Mouse (Mus musculus) intestine, postnatal 0 days (tissue): ENCODE measurements around the gene Gm9918. TPM values are rescaled to one million over a fixed set of nuclear protein-coding genes. Genes with fewer than 3 reads are reported as not detected.

ENCODE experiments used
- ATAC-seq: fragments of 200-750 bp; cut with Nextera tagmentation; 2 replicates; pipeline ENCODE4 v1.8.0; 2017; ENCODE audit warnings: mild to moderate bottlenecking, moderate TSS enrichment, moderate library complexity
- H3K27ac ChIP-seq: fragments of 300-500 bp; sonication (generic); 2 replicates; pipeline ENCODE4 v1.5.1; 2014; ENCODE audit warnings: mild to moderate bottlenecking, low read depth, low read length, moderate library complexity
- H3K27me3 ChIP-seq: fragments of 300-500 bp; sonication (generic); replicated peaks from 2 replicates; pipeline ENCODE4 v1.6.1; 2014; ENCODE audit warnings: low read length, mixed read lengths; ENCODE audit not compliant: control insufficient read depth, insufficient read depth
- H3K36me3 ChIP-seq: fragments of 300-500 bp; sonication (generic); 2 replicates; pipeline ENCODE4 v1.6.1; 2014; ENCODE audit warnings: mild to moderate bottlenecking, moderate library complexity; ENCODE audit not compliant: control insufficient read depth, insufficient read depth
- H3K4me1 ChIP-seq: fragments of 300-500 bp; sonication (generic); replicated peaks from 2 replicates; pipeline ENCODE4 v1.6.1; 2014; ENCODE audit warnings: antibody characterized with exemption, low read length, mixed read lengths; ENCODE audit not compliant: control insufficient read depth, insufficient read depth
- H3K4me2 ChIP-seq: fragments of 300-500 bp; sonication (generic); replicated peaks from 2 replicates; pipeline ENCODE4 v1.6.1; 2014; ENCODE audit warnings: low read depth, mild to moderate bottlenecking, moderate library complexity
- H3K4me3 ChIP-seq: fragments of 300-500 bp; sonication (generic); 2 replicates; pipeline ENCODE4 v1.5.1; 2014; ENCODE audit warnings: low read depth, low read length
- H3K9ac ChIP-seq: fragments of 300-500 bp; sonication (generic); 2 replicates; pipeline ENCODE4 v1.6.1; 2014; ENCODE audit warnings: mild to moderate bottlenecking, low read depth, low read length
- H3K9me3 ChIP-seq: fragments of 300-500 bp; sonication (generic); 2 replicates; pipeline ENCODE4 v1.6.1; 2016; ENCODE audit warnings: mixed run types; ENCODE audit not compliant: control insufficient read depth
- CTCF ChIP-seq: sonication (generic); IDR thresholded peaks from 2 replicates; pipeline ENCODE4 v1.5.1; 2016; ENCODE audit warnings: low read depth, mild to moderate bottlenecking, control low read depth, antibody characterized with exemption, moderate library complexity
- WGBS: fragments of 180-500 bp; shearing (Covaris S2); extraction: QIAGEN DNeasy Blood & Tissue Kit; methylation state at CpG from one replicate; pipeline ENCODE4 v1.1.7; 2014; 5-methylcytosine and 5-hydroxymethylcytosine counted together
- polyA plus RNA-seq: library from polyadenylated mRNA; unstranded; fragments of >200 nt; fragmentation: Nextera tagmentation; extraction: Ambion mirVana; gene quantifications from 2 replicates; pipeline ENCODE4 v1.2.1, GENCODE M21; 2015

Gm9918 gene
- polyA plus RNA-seq, 1 experiment from 2014 or later: not detected

- no peak for ATAC-seq
- H3K27ac ChIP-seq: no peak overlapping the region
- no peaks in the 10 kb centered on the region for H3K4me1 ChIP-seq
- H3K9me3 ChIP-seq: no peaks in the 10 kb centered on the region
- H3K4me2 ChIP-seq: no peak overlapping the region
- H3K27me3 ChIP-seq: no peaks in the 10 kb centered on the region
- no peak overlapping the region for H3K9ac ChIP-seq
- no peak overlapping the region for H3K4me3 ChIP-seq
- H3K36me3 ChIP-seq: peaks cover 59% of the 10 kb centered on the region
- WGBS: 87% methylated on average over 8 of the region's 8 CpGs
- no peak for TF ChIP-seq CTCF
Observed at GRCm38 (mm10) chr15:102315292-102315691, 44.9 kb downstream of the Gm9918 start.

- Histone ChIP-seq H3K4me3 (no peak overlapping the region), H3K4me1 (no peaks in the 10 kb centered on the region), H3K9me3 (no peaks in the 10 kb centered on the region), H3K4me2 (no peak overlapping the region), H3K9ac (no peak overlapping the region), H3K27me3 (no peaks in the 10 kb centered on the region), H3K36me3 (peaks cover 59% of the 10 kb centered on the region), H3K27ac (no peak overlapping the region)
- no peak for ATAC-seq
- 81% methylated on average over 6 of the region's 6 CpGs for WGBS
- TF ChIP-seq CTCF: peak; percentile 89
Observed at GRCm38 (mm10) chr15:102316263-102316662, 45.9 kb downstream of the Gm9918 start.

Other genes with a start within 250 kb of the Gm9918 start
- 364 and 368 TPM in 2 replicates for gene Krt18, start 242.4 kb upstream of the Gm9918 start, polyA plus RNA-seq
- gene Eif4b, start 196.8 kb upstream of the Gm9918 start, polyA plus RNA-seq: 47.8 and 53.0 TPM in 2 replicates
- 11.7 and 15.0 TPM in 2 replicates for gene Tns2, start 170.2 kb upstream of the Gm9918 start, polyA plus RNA-seq
- gene Spryd3, start 134.3 kb upstream of the Gm9918 start, polyA plus RNA-seq: 26.3 and 26.7 TPM in 2 replicates
- 27.8 and 29.1 TPM in 2 replicates for gene Igfbp6, start 126.2 kb upstream of the Gm9918 start, polyA plus RNA-seq
- gene Soat2, start 120.0 kb upstream of the Gm9918 start, polyA plus RNA-seq: 52.7 and 56.7 TPM in 2 replicates
- 14.1 and 16.0 TPM in 2 replicates for gene Zfp740, start 67.3 kb upstream of the Gm9918 start, polyA plus RNA-seq
- 22.8 and 26.8 TPM in 2 replicates for gene Csad, start 65.8 kb upstream of the Gm9918 start, polyA plus RNA-seq
- gene Itgb7, start 38.6 kb upstream of the Gm9918 start, polyA plus RNA-seq: 2.6 and 2.9 TPM in 2 replicates
- 5.9 and 7.3 TPM in 2 replicates for gene Rarg, start 13.0 kb upstream of the Gm9918 start, polyA plus RNA-seq
- gene Mfsd5, start 8.9 kb downstream of the Gm9918 start, polyA plus RNA-seq: 80.4 and 81.1 TPM in 2 replicates
- gene Espl1, start 25.7 kb downstream of the Gm9918 start, polyA plus RNA-seq: 4.7 and 5.4 TPM in 2 replicates
- 339 and 341 TPM in 2 replicates for gene Pfdn5, start 55.6 kb downstream of the Gm9918 start, polyA plus RNA-seq
- 35.8 and 41.5 TPM in 2 replicates for gene Myg1, start 61.1 kb downstream of the Gm9918 start, polyA plus RNA-seq
- 15.0 and 16.8 TPM in 2 replicates for gene Aaas, start 80.2 kb downstream of the Gm9918 start, polyA plus RNA-seq
- gene Sp7, start 96.6 kb downstream of the Gm9918 start, polyA plus RNA-seq: 0.07 and 0.14 TPM in 2 replicates
- gene Sp1, start 135.6 kb downstream of the Gm9918 start, polyA plus RNA-seq: 5.6 and 5.8 TPM in 2 replicates
- 0.35 and 0.50 TPM in 2 replicates for gene Amhr2, start 174.8 kb downstream of the Gm9918 start, polyA plus RNA-seq
- 394 and 398 TPM in 2 replicates for gene Prr13, start 188.5 kb downstream of the Gm9918 start, polyA plus RNA-seq
- gene Pcbp2, start 200.0 kb downstream of the Gm9918 start, polyA plus RNA-seq: 109 and 115 TPM in 2 replicates
- gene Gm10337, start 233.2 kb downstream of the Gm9918 start, polyA plus RNA-seq: 3.5 TPM in 1 of 2 replicates, not detected in the other
- gene Map3k12, start 246.5 kb downstream of the Gm9918 start, polyA plus RNA-seq: 3.1 and 3.5 TPM in 2 replicates
- gene Tarbp2, start 247.6 kb downstream of the Gm9918 start, polyA plus RNA-seq: 50.2 and 50.4 TPM in 2 replicates